Mouse (Mus musculus) MEL (cell line): ENCODE measurements around the gene Slc16a13. TPM values are rescaled to one million over a fixed set of nuclear protein-coding genes. Genes with fewer than 3 reads are reported as not detected.

Experiments
- DNase-seq: peaks from one replicate; pipeline ENCODE4 v3.0.0; 2011; ENCODE audit warnings: low read depth, low spot score
- H3K27ac ChIP-seq: 2 replicates; pipeline ENCODE4 v1.5.1; 2012; ENCODE audit warnings: low read depth, mild to moderate bottlenecking, control low read depth, low read length, moderate library complexity; ENCODE audit not compliant: control insufficient read depth
- H3K27me3 ChIP-seq, 2 experiments: fragments of 150-350 bp in 1 of 2; sonication (generic) in 1 of 2; 2 replicates each; pipeline ENCODE4 v1.6.1; 2012; ENCODE audit warnings: low read length in 2 of 2, mild to moderate bottlenecking in 2 of 2, improper control_type of control experiment in 1 of 2, moderate library complexity in 1 of 2; ENCODE audit not compliant: insufficient read depth in 2 of 2, control insufficient read depth in 1 of 2
- H3K36me3 ChIP-seq, 2 experiments: 2 replicates each; pipeline ENCODE4 v1.6.1; 2012 to 2014; ENCODE audit warnings: low read length in 2 of 2, improper control_type of control experiment in 1 of 2, inconsistent platforms in 1 of 2, mild to moderate bottlenecking in 1 of 2; ENCODE audit not compliant: insufficient read depth in 2 of 2, control insufficient read depth in 1 of 2
- H3K4me1 ChIP-seq, 2 experiments: fragments of 150-350 bp in 1 of 2; sonication (generic) in 1 of 2; 2 replicates each; pipeline ENCODE4 v1.6.1; 2012; ENCODE audit warnings: low read length in 2 of 2, improper control_type of control experiment in 1 of 2, mild to moderate bottlenecking in 1 of 2; ENCODE audit not compliant: insufficient read depth in 2 of 2, control insufficient read depth in 1 of 2
- H3K4me3 ChIP-seq, 2 experiments: fragments of 150-350 bp in 1 of 2; sonication (generic) in 1 of 2; 2 replicates each; pipeline ENCODE4 v1.5.1; 2012; ENCODE audit warnings: low read depth in 2 of 2, low read length in 2 of 2, mild to moderate bottlenecking in 2 of 2, moderate library complexity in 2 of 2, control low read depth in 1 of 2, improper control_type of control experiment in 1 of 2; ENCODE audit not compliant: control insufficient read depth in 1 of 2, insufficient read depth in 1 of 2
- H3K79me2 ChIP-seq: 2 replicates; pipeline ENCODE4 v1.6.1; 2012; ENCODE audit warnings: mild to moderate bottlenecking, low read length, moderate library complexity; ENCODE audit not compliant: control insufficient read depth, poor library complexity, insufficient read depth
- H3K9ac ChIP-seq: 2 replicates; pipeline ENCODE4 v1.6.1; 2012; ENCODE audit warnings: low read depth, mild to moderate bottlenecking, control low read depth, low read length, moderate library complexity; ENCODE audit not compliant: control insufficient read depth, poor library complexity, severe bottlenecking
- H3K9me3 ChIP-seq: fragments of 150-350 bp; sonication (generic); replicated peaks from 2 replicates; pipeline ENCODE4 v1.6.1; 2012; ENCODE audit warnings: mild to moderate bottlenecking, low read length, improper control_type of control experiment, moderate library complexity; ENCODE audit not compliant: insufficient read depth
- BHLHE40 ChIP-seq: IDR thresholded peaks from 2 replicates; pipeline ENCODE4 v1.6.1; 2012; ENCODE audit warnings: low read depth, mild to moderate bottlenecking, inconsistent platforms, low read length, improper control_type of control experiment, borderline replicate concordance
- CHD2 ChIP-seq: IDR thresholded peaks from 2 replicates; pipeline ENCODE4 v1.6.1; 2011; ENCODE audit warnings: low read length, improper control_type of control experiment
- ELF1 ChIP-seq: IDR thresholded peaks from 2 replicates; pipeline ENCODE4 v1.6.1; 2014; ENCODE audit warnings: low read depth, mild to moderate bottlenecking, inconsistent platforms, low read length, improper control_type of control experiment, moderate library complexity
- GABPA ChIP-seq: IDR thresholded peaks from 2 replicates; pipeline ENCODE4 v1.6.1; 2012; ENCODE audit warnings: low read depth, mild to moderate bottlenecking, inconsistent platforms, low read length, improper control_type of control experiment, moderate library complexity
- GATA1 ChIP-seq: IDR thresholded peaks from 2 replicates; pipeline ENCODE4 v1.6.1; 2011; ENCODE audit warnings: low read depth, low read length, improper control_type of control experiment
- HCFC1 ChIP-seq: IDR thresholded peaks from 2 replicates; pipeline ENCODE4 v1.6.1; 2012; ENCODE audit warnings: low read depth, mild to moderate bottlenecking, inconsistent platforms, low read length, improper control_type of control experiment, moderate library complexity
- KAT2A ChIP-seq: conservative IDR thresholded peaks from 2 replicates; pipeline ENCODE4 v1.6.1; 2012; ENCODE audit warnings: low read depth, low read length, improper control_type of control experiment, inconsistent platforms
- MAFK ChIP-seq: IDR thresholded peaks from 2 replicates; pipeline ENCODE4 v1.6.1; 2011; ENCODE audit warnings: low read depth, mild to moderate bottlenecking, low read length, improper control_type of control experiment, borderline replicate concordance
- MAX ChIP-seq: IDR thresholded peaks from 2 replicates; pipeline ENCODE4 v1.6.1; 2011; ENCODE audit warnings: low read length, improper control_type of control experiment
- MAZ ChIP-seq: IDR thresholded peaks from 2 replicates; pipeline ENCODE4 v1.6.1; 2012; ENCODE audit warnings: low read depth, mild to moderate bottlenecking, inconsistent platforms, low read length, improper control_type of control experiment
- MEF2A ChIP-seq: IDR thresholded peaks from 2 replicates; pipeline ENCODE4 v1.6.1; 2014; ENCODE audit warnings: low read depth, mild to moderate bottlenecking, inconsistent platforms, low read length, improper control_type of control experiment; ENCODE audit not compliant: poor library complexity, insufficient replicate concordance, severe bottlenecking; ENCODE audit errors: extremely low read depth
- MXI1 ChIP-seq: IDR thresholded peaks from 2 replicates; pipeline ENCODE4 v1.6.1; 2011; ENCODE audit warnings: mild to moderate bottlenecking, low read depth, low read length, improper control_type of control experiment
- MYB ChIP-seq: IDR thresholded peaks from 2 replicates; pipeline ENCODE4 v1.6.1; 2011; ENCODE audit warnings: mild to moderate bottlenecking, low read depth, low read length, improper control_type of control experiment
- NELFE ChIP-seq: IDR thresholded peaks from 2 replicates; pipeline ENCODE4 v1.6.1; 2011; ENCODE audit warnings: low read depth, low read length, improper control_type of control experiment
- NRF1 ChIP-seq: IDR thresholded peaks from 2 replicates; pipeline ENCODE4 v1.6.1; 2014; ENCODE audit warnings: low read depth, mild to moderate bottlenecking, inconsistent platforms, low read length, improper control_type of control experiment, moderate library complexity; ENCODE audit not compliant: poor library complexity, insufficient read depth, severe bottlenecking
- POLR2A ChIP-seq, 2 experiments: IDR thresholded peaks; 2 replicates each; pipeline ENCODE4 v1.6.1; 2011 to 2012; ENCODE audit warnings: low read length in 2 of 2, mild to moderate bottlenecking in 2 of 2, control low read depth in 1 of 2, improper control_type of control experiment in 1 of 2, low read depth in 1 of 2, moderate library complexity in 1 of 2; ENCODE audit not compliant: control insufficient read depth in 1 of 2, insufficient read depth in 1 of 2, poor library complexity in 1 of 2
- POLR2AphosphoS5 ChIP-seq: IDR thresholded peaks from 2 replicates; pipeline ENCODE4 v1.6.1; 2012; ENCODE audit warnings: low read depth, borderline replicate concordance, mild to moderate bottlenecking, inconsistent platforms, low read length, moderate library complexity, mixed read lengths
- SIN3A ChIP-seq: IDR thresholded peaks from 2 replicates; pipeline ENCODE4 v1.6.1; 2012; ENCODE audit warnings: low read length, improper control_type of control experiment, inconsistent platforms
- SMC3 ChIP-seq: IDR thresholded peaks from 2 replicates; pipeline ENCODE4 v1.6.1; 2011; ENCODE audit warnings: low read depth, low read length, improper control_type of control experiment
- TBP ChIP-seq: IDR thresholded peaks from 2 replicates; pipeline ENCODE4 v1.8.0; 2011; ENCODE audit warnings: low read depth, low read length, improper control_type of control experiment
- USF2 ChIP-seq, 2 experiments: IDR thresholded peaks; 2 replicates each; pipeline ENCODE4 v1.6.1; 2011 to 2012; ENCODE audit warnings: improper control_type of control experiment in 2 of 2, low read length in 2 of 2, borderline replicate concordance in 1 of 2, inconsistent platforms in 1 of 2, low read depth in 1 of 2, mild to moderate bottlenecking in 1 of 2; ENCODE audit not compliant: insufficient read depth in 1 of 2
- ZC3H11A ChIP-seq: IDR thresholded peaks from 2 replicates; pipeline ENCODE4 v1.6.1; 2012; ENCODE audit warnings: low read depth, mild to moderate bottlenecking, inconsistent platforms, low read length, improper control_type of control experiment
- ZKSCAN1 ChIP-seq: IDR thresholded peaks from 2 replicates; pipeline ENCODE4 v1.6.1; 2012; ENCODE audit warnings: low read depth, mild to moderate bottlenecking, inconsistent platforms, low read length, improper control_type of control experiment, moderate library complexity
- ZMIZ1 ChIP-seq: IDR thresholded peaks from 2 replicates; pipeline ENCODE4 v1.6.1; 2012; ENCODE audit warnings: low read depth, mild to moderate bottlenecking, inconsistent platforms, low read length, improper control_type of control experiment, moderate library complexity
- polyA plus RNA-seq, 2 experiments: library from polyadenylated mRNA; stranded (reverse) in 1 of 2; unstranded in 1 of 2; fragments of >175 nt in 1 of 2; fragments of >200 nt in 1 of 2; gene quantifications; 2 replicates each; pipeline versions ENCODE4 v1.2.1 to v1.2.4; 2012; ENCODE audit warnings: low replicate concordance in 2 of 2, low read depth in 1 of 2; ENCODE audit not compliant: insufficient read length in 2 of 2, insufficient read depth in 1 of 2, missing spikeins in 1 of 2
- total RNA-seq: library from RNA; depleted of rRNA; stranded (reverse); fragments of 300-350 nt; gene quantifications from 2 replicates; pipeline ENCODE4 v1.2.3, GENCODE M21; 2012

The Slc16a13 gene
- total and polyA plus RNA-seq, 3 experiments, result 4.2 to 7.9 TPM; not detected in 1

- Histone ChIP-seq H3K79me2 (peaks cover 5% of the 10 kb centered on the region; the same call in 1 of the 2 replicates), H3K4me3 (peak overlapping the region; percentile 62 to 76), H3K36me3 (peaks cover 0 to 5% of the 10 kb centered on the region in 2 experiments; a peak in 2 of 4 replicates), H3K9me3 (no peaks in the 10 kb centered on the region), H3K4me1 (peaks cover 5 to 7% of the 10 kb centered on the region in 2 experiments; a peak in 3 of 4 replicates), H3K9ac (peak overlapping the region; percentile 81), H3K27me3 (no peaks in the 10 kb centered on the region), H3K27ac (no peak overlapping the region)
- TF ChIP-seq ZMIZ1 (no peak), CHD2 (no peak), KAT2A (no peak), POLR2AphosphoS5 (no peak), SMC3 (no peak), POLR2A (IDR thresholded peaks at IDR 0.05; ENCODE audit: control insufficient read depth in 1 of 2, insufficient read depth in 1 of 2, low read depth in 1 of 2, low read length in 2 of 2, poor library complexity in 1 of 2) (no peak), GABPA (no peak), HCFC1 (no peak), MAFK (no peak), NRF1 (no peak), TBP (no peak), ZKSCAN1 (no peak), GATA1 (no peak), SIN3A (no peak), MAX (no peak), USF2 (IDR thresholded peaks at IDR 0.05; ENCODE audit: borderline replicate concordance in 1 of 2, insufficient read depth in 1 of 2, low read depth in 1 of 2, low read length in 2 of 2) (no peak), MYB (no peak), BHLHE40 (no peak)
- no peak for DNase-seq
Observed at GRCm38 (mm10) chr11:70219873-70220272, 991 bp downstream of the Slc16a13 start.

DNA sequence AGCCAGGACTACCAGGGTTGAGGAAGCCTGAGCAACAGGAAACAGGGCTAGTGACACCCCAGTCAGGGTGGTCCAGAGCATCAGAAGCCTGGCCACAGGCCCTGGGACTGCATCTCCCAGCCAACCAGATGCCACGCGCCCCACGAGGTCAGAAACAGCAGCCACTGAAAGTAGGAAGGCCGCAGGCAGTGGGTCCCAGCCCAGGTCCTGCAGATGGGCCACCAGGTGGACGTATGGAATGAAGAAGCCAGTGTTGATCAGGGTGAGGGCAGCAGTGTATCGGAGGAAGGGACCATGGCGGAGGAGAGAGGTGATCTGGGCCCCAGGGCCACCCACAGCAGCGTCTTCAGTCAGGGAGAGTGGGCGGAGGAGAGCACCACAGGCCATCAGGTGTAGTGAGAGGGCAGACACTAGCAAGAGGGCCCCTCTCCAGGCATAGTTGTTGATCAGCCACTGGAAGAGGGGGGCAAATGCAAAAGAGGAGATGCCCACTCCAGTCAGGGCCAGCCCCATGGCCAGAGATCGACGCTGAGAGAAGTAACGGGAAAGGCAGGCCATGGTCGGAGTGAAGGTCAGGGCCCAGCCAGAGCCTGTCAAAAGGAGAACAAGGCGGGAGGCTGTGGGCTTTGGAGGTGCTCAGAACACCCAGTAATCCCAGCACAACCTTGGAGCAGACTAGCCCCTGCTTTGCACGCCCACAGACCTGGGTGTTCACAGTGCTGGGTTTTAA, 2.0 kb downstream of the Slc16a13 start:
- DNase-seq, result no peak
- Histone ChIP-seq H3K4me3 (no peak overlapping the region), H3K4me1 (peaks cover 5 to 7% of the 10 kb centered on the region in 2 experiments; a peak in 3 of 4 replicates), H3K79me2 (peaks cover 5% of the 10 kb centered on the region; the same call in 1 of the 2 replicates), H3K27ac (no peak overlapping the region), H3K9me3 (no peaks in the 10 kb centered on the region), H3K27me3 (no peaks in the 10 kb centered on the region)
- no peak for TF ChIP-seq KAT2A
- no peak for TF ChIP-seq ELF1
- no peak for TF ChIP-seq MEF2A
- no peak for TF ChIP-seq POLR2AphosphoS5
- no peak for TF ChIP-seq ZC3H11A
- TF ChIP-seq MAX, result no peak
- TF ChIP-seq NELFE, result no peak
- TF ChIP-seq BHLHE40, result no peak
- no peak for TF ChIP-seq MXI1
- TF ChIP-seq TBP, result no peak
- TF ChIP-seq MYB, result no peak
- TF ChIP-seq MAZ, result no peak
- no peak for TF ChIP-seq HCFC1
- TF ChIP-seq SMC3, result no peak
- TF ChIP-seq, all 39 proteins: peak for 0
- peaks cover 0 to 5% of the 10 kb centered on the region in 2 experiments; a peak in 2 of 4 replicates for H3K36me3 ChIP-seq
- no peak overlapping the region for H3K9ac ChIP-seq
